Mouse (Mus musculus): ENCODE results near the gene H2-M2. TPM values are rescaled to one million over a fixed set of nuclear protein-coding genes. Genes with fewer than 3 reads are reported as not detected.

H2-M2 gene
- not detected in 2 replicates for total RNA-seq (2014; fragmentation: Nextera tagmentation)
- not detected in 2 replicates for total RNA-seq (2017)

DNA sequence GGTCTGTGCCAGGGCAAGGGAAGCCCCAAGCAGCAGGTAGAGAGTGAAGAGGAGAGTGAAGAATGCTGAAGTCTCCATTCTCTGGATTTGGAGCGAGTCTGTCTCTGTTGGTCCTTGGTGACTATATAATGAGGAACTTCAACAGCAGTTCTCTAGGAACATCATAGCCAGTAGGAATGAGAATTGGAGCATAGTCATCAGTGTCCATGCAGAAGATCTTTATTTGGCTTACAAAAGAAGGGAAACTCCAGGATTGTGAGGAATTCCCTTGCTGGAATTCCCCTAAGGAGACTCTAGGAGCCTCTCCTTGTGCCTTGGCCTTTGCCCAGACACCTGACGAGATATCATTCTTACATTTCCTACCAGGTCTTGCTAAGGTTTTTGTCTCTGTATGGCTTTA, at the start of gene H2-M2:
Gene H2-M2, minus strand, starts transcription at position 101 of the 400 bp plus-strand sequence.
- no peak for ATAC-seq (replicated peaks; ENCODE audit: poor library complexity, severe bottlenecking)

DNA sequence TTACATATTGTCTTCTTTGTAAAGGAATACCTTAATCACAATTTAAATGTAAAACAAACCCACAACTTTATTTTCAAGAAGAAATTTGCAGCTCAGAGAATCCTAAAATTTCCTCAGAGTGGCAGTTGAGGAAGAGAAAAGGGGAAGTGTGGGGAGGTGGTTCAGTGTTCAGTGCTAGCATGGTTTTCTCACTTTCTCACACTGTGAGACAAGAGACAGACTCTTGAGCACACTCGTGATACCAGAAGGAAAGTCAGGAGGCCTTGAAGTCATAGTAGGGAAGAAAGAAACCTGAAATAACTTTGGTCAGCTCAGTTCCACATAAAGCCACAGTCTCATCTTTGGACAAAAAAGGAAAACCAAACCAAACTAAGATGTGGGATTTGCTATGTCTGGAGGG, 42.1 kb upstream of the H2-M2 start:
- peak; percentile 93 for ATAC-seq (replicated peaks; ENCODE audit: poor library complexity, severe bottlenecking)

DNA sequence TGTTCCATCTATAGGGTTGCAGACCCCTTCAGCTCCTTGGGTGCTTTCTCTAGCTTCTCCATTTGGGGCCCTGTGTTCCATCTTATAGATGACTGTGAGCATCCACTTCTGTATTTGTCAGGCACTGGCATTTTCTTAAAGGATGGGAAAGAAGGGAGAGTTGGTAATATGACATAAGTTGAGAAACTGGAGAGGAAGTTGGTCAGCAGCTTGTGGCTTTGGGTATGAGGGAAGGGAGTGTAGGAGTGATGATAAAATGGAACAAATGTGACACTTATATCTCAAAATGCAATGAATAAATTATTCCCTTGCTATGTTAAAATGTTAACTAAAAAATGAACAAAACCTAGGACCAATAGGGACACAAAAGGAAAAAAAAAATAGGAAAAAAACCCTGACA, 41.3 kb upstream of the H2-M2 start:
- peak; percentile 96 for ATAC-seq (replicated peaks; ENCODE audit: poor library complexity, severe bottlenecking)

DNA sequence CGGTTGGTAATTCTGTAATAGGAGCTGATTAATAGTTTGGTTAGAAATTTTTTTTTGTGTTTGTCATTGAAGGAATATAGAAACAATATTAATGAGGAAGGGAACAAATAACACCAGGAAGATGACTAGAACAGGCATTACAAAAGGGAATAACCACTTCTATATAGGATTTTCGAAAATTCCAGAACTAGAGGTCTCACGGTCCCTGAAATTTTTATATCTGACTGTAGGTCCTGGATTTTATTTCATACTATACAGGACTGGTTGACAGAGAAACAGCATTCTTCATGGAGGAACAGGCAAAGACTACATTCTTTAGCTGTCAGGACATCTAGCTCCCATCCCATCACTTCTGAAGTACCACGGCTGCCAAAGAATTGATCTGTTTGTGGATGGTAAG, 24.4 kb upstream of the H2-M2 start, which contains the start of gene Olfr111:
Gene Olfr111, plus strand, starts transcription at position 301 of the 400 bp plus-strand sequence.
- no peak for ATAC-seq (replicated peaks; ENCODE audit: poor library complexity, severe bottlenecking)

DNA sequence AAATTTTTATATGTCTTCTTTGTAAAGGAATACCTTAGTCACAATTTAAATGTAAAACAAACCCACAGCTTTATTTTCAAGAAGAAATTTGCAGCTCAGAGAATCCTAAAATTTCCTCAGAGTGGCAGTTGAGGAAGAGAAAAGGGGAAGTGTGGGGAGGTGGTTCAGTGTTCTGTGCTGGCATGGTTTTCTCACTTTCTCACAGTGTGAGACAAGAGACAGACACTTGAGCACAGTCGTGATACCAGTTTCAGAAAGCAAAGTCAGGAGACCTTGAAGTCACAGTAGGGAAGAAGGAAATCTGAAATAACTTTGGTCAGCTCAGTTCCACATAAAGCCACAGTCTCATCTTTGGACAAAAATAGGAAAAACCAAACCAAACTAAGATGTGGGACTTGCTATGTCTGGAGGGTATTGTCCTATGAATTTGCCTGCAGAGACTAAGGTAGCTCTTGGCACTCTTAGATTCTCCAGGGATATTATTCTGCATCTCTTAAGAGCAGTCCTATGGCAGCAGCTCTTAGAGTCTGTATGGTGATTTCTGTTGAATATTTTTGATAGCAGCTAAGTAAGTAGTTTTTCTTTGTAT, 8.7 kb upstream of the H2-M2 start, which contains the start of gene Olfr110:
Gene Olfr110, plus strand, starts transcription at position 539 of the 589 bp plus-strand sequence.
- peak; percentile 78 for ATAC-seq (replicated peaks; ENCODE audit: poor library complexity, severe bottlenecking)

DNA sequence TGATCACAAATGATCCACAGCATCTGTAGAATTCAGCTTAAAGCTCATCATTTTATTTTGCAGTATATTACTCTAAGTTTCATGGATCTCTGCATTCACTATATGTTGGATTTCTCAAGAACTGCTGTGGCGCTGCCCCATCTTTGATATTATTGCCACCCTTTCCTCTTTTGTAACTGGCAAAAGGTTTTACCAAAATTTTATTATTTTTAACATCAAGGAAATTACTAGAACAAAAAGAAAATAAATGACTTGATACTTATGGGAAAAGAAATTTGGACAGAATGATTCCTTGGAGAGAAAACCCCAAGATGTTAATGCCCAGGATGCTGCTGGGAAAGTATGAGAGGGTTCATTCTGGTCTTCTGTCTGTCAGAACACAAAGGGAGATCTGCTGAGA, 24.7 kb downstream of the H2-M2 start, which contains the start of gene Olfr109:
Gene Olfr109, plus strand, starts transcription at position 301 of the 400 bp plus-strand sequence.
- ATAC-seq (replicated peaks; ENCODE audit: poor library complexity, severe bottlenecking): no peak

DNA sequence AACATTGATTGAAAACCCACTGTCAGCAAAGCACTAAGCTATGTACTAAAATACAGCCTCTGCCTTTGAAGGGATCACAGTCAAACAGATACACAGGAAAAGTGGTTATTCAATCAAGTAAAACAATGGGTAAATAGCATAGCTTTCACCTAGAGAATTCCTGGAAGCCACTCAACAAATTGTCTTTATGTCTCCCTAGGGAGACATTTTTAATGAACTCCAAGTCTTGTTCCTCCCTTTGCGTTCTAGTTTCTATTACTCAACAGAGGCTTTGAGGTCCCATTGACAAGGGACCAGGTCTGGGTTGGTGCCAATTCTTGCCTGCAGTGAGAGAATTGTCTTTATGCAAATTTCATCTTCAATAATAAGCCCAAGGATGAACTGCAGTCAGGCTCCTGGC, 38.2 kb downstream of the H2-M2 start, which contains the start of gene Olfr108:
Gene Olfr108, plus strand, starts transcription at position 301 of the 400 bp plus-strand sequence.
- ATAC-seq (replicated peaks; ENCODE audit: poor library complexity, severe bottlenecking): no peak

Other genes with a start within 250 kb of the H2-M2 start
- not detected in 2 replicates for gene Olfr97, start 246.2 kb downstream of the H2-M2 start, total RNA-seq (2014; fragmentation: Nextera tagmentation)
- not detected in 2 replicates for gene Olfr97, start 246.2 kb downstream of the H2-M2 start, total RNA-seq (2017)
- not detected in 2 replicates for gene Olfr98, start 219.8 kb downstream of the H2-M2 start, total RNA-seq (2014; fragmentation: Nextera tagmentation)
- gene Olfr98, start 219.8 kb downstream of the H2-M2 start, total RNA-seq (2017): not detected in 2 replicates
- gene H2-M3, start 213.3 kb downstream of the H2-M2 start, total RNA-seq (2014; fragmentation: Nextera tagmentation): 7.3 and 9.4 TPM in 2 replicates
- gene H2-M3, start 213.3 kb downstream of the H2-M2 start, total RNA-seq (2017): 16.9 and 23.6 TPM in 2 replicates
- gene Olfr99, start 200.1 kb downstream of the H2-M2 start, total RNA-seq (2014; fragmentation: Nextera tagmentation): not detected in 2 replicates
- not detected in 2 replicates for gene Olfr99, start 200.1 kb downstream of the H2-M2 start, total RNA-seq (2017)
- not detected in 2 replicates for gene Olfr101, start 179.2 kb downstream of the H2-M2 start, total RNA-seq (2014; fragmentation: Nextera tagmentation)
- not detected in 2 replicates for gene Olfr101, start 179.2 kb downstream of the H2-M2 start, total RNA-seq (2017)
- gene Olfr102, start 166.5 kb downstream of the H2-M2 start, total RNA-seq (2014; fragmentation: Nextera tagmentation): not detected in 2 replicates
- not detected in 2 replicates for gene Olfr102, start 166.5 kb downstream of the H2-M2 start, total RNA-seq (2017)
- not detected in 2 replicates for gene Olfr103, start 143.9 kb downstream of the H2-M2 start, total RNA-seq (2014; fragmentation: Nextera tagmentation)
- gene Olfr103, start 143.9 kb downstream of the H2-M2 start, total RNA-seq (2017): not detected in 2 replicates
- gene Olfr104-ps, start 124.0 kb downstream of the H2-M2 start, total RNA-seq (2014; fragmentation: Nextera tagmentation): not detected in 2 replicates
- not detected in 2 replicates for gene Olfr104-ps, start 124.0 kb downstream of the H2-M2 start, total RNA-seq (2017)
- gene Olfr105-ps, start 104.5 kb downstream of the H2-M2 start, total RNA-seq (2014; fragmentation: Nextera tagmentation): not detected in 2 replicates
- not detected in 2 replicates for gene Olfr105-ps, start 104.5 kb downstream of the H2-M2 start, total RNA-seq (2017)
- gene Olfr106-ps, start 93.2 kb downstream of the H2-M2 start, total RNA-seq (2014; fragmentation: Nextera tagmentation): not detected in 2 replicates
- not detected in 2 replicates for gene Olfr106-ps, start 93.2 kb downstream of the H2-M2 start, total RNA-seq (2017)
- gene Olfr107, start 84.3 kb downstream of the H2-M2 start, total RNA-seq (2014; fragmentation: Nextera tagmentation): not detected in 2 replicates
- gene Olfr107, start 84.3 kb downstream of the H2-M2 start, total RNA-seq (2017): not detected in 2 replicates
- not detected in 2 replicates for gene Olfr108, start 38.1 kb downstream of the H2-M2 start, total RNA-seq (2014; fragmentation: Nextera tagmentation)
- not detected in 2 replicates for gene Olfr108, start 38.1 kb downstream of the H2-M2 start, total RNA-seq (2017)
- gene Olfr109, start 24.6 kb downstream of the H2-M2 start, total RNA-seq (2014; fragmentation: Nextera tagmentation): not detected in 2 replicates
- gene Olfr109, start 24.6 kb downstream of the H2-M2 start, total RNA-seq (2017): not detected in 2 replicates
- gene Olfr110, start 8.9 kb upstream of the H2-M2 start, total RNA-seq (2014; fragmentation: Nextera tagmentation): not detected in 2 replicates
- gene Olfr110, start 8.9 kb upstream of the H2-M2 start, total RNA-seq (2017): not detected in 2 replicates
- gene Olfr111, start 24.5 kb upstream of the H2-M2 start, total RNA-seq (2014; fragmentation: Nextera tagmentation): not detected in 2 replicates
- gene Olfr111, start 24.5 kb upstream of the H2-M2 start, total RNA-seq (2017): not detected in 2 replicates
- gene Olfr112, start 85.9 kb upstream of the H2-M2 start, total RNA-seq (2014; fragmentation: Nextera tagmentation): not detected in 2 replicates
- not detected in 2 replicates for gene Olfr112, start 85.9 kb upstream of the H2-M2 start, total RNA-seq (2017)
- not detected in 2 replicates for gene Olfr113, start 94.1 kb upstream of the H2-M2 start, total RNA-seq (2014; fragmentation: Nextera tagmentation)
- gene Olfr113, start 94.1 kb upstream of the H2-M2 start, total RNA-seq (2017): not detected in 2 replicates
- gene Olfr114, start 109.2 kb upstream of the H2-M2 start, total RNA-seq (2014; fragmentation: Nextera tagmentation): not detected in 2 replicates
- gene Olfr114, start 109.2 kb upstream of the H2-M2 start, total RNA-seq (2017): not detected in 2 replicates
- not detected in 2 replicates for gene Olfr115, start 143.6 kb upstream of the H2-M2 start, total RNA-seq (2014; fragmentation: Nextera tagmentation)
- not detected in 2 replicates for gene Olfr115, start 143.6 kb upstream of the H2-M2 start, total RNA-seq (2017)
- not detected in 2 replicates for gene Olfr116, start 143.6 kb upstream of the H2-M2 start, total RNA-seq (2014; fragmentation: Nextera tagmentation)
- gene Olfr116, start 143.6 kb upstream of the H2-M2 start, total RNA-seq (2017): not detected in 2 replicates
- not detected in 2 replicates for gene Olfr117, start 180.2 kb upstream of the H2-M2 start, total RNA-seq (2014; fragmentation: Nextera tagmentation)
- gene Olfr117, start 180.2 kb upstream of the H2-M2 start, total RNA-seq (2017): not detected in 2 replicates
- gene Olfr118, start 183.4 kb upstream of the H2-M2 start, total RNA-seq (2014; fragmentation: Nextera tagmentation): not detected in 2 replicates
- not detected in 2 replicates for gene Olfr118, start 183.4 kb upstream of the H2-M2 start, total RNA-seq (2017)
- not detected in 2 replicates for gene Olfr119, start 213.0 kb upstream of the H2-M2 start, total RNA-seq (2014; fragmentation: Nextera tagmentation)
- gene Olfr119, start 213.0 kb upstream of the H2-M2 start, total RNA-seq (2017): not detected in 2 replicates
- not detected in 2 replicates for gene Olfr120, start 238.3 kb upstream of the H2-M2 start, total RNA-seq (2014; fragmentation: Nextera tagmentation)
- not detected in 2 replicates for gene Olfr120, start 238.3 kb upstream of the H2-M2 start, total RNA-seq (2017)